Mouse (Mus musculus) MEL (cell line): ENCODE data around the gene Adig.

ENCODE experiments used
- BHLHE40 ChIP-seq: IDR thresholded peaks from 2 replicates; pipeline ENCODE4 v1.6.1; 2012; ENCODE audit warnings: low read depth, mild to moderate bottlenecking, inconsistent platforms, low read length, improper control_type of control experiment, borderline replicate concordance
- CTCF ChIP-seq, 3 experiments: IDR thresholded peaks in 2 of 3; conservative IDR thresholded peaks in 1 of 3; 2 replicates each; pipeline ENCODE4 v1.5.1; 2011 to 2012; ENCODE audit warnings: low read length in 3 of 3, low read depth in 2 of 3, mild to moderate bottlenecking in 2 of 3, improper control_type of control experiment in 1 of 3, inconsistent platforms in 1 of 3, mixed read lengths in 1 of 3, moderate library complexity in 1 of 3; ENCODE audit not compliant: control insufficient read depth in 1 of 3, insufficient read depth in 1 of 3, poor library complexity in 1 of 3, severe bottlenecking in 1 of 3
- GATA1 ChIP-seq: IDR thresholded peaks from 2 replicates; pipeline ENCODE4 v1.6.1; 2011; ENCODE audit warnings: low read depth, low read length, improper control_type of control experiment

DNA sequence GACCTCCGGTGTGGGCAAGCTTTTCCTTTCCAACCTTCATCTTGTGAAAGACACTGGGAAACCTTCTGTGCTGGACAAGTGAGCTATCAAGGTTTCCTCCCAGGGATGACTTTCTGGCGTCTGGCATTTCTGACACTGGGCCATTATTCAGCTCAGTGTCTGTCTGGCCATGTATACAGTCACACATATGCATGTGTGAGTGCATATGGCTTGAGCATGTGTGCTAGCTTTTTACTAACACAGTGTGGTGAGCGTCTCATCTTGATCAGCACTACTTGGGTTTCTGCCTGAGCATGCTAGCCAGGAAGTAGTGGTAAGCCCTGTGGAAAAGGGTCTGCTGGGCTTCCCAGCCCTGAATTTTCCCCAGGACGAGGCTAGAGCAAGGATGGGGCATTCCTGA lies 38.9 kb downstream of the Adig start:
- TF ChIP-seq CTCF (IDR thresholded peaks at IDR 0.05 in 2 of 3, conservative IDR thresholded peaks at IDR 0.05 in 1 of 3; ENCODE audit: control insufficient read depth in 1 of 3, insufficient read depth in 1 of 3, low read depth in 2 of 3, low read length in 3 of 3, poor library complexity in 1 of 3, severe bottlenecking in 1 of 3): no peak
- TF ChIP-seq BHLHE40: no peak
- no peak for TF ChIP-seq GATA1
